Mouse (Mus musculus) midbrain, postnatal 0 days (tissue): ENCODE results near the gene Aars2. TPM values are rescaled to one million over a fixed set of nuclear protein-coding genes. Genes with fewer than 3 reads are reported as not detected.

Source experiments
- ATAC-seq: fragments of 200-750 bp; cut with Nextera tagmentation; 2 replicates; pipeline ENCODE4 v1.8.0; 2017; ENCODE audit warnings: moderate number of reproducible peaks, mild to moderate bottlenecking, moderate TSS enrichment, moderate library complexity; ENCODE audit not compliant: low FRiP score
- DNase-seq: peaks from one replicate; pipeline ENCODE4 v3.0.0-alpha.2; 2015; ENCODE audit warnings: low spot score
- H3K27ac ChIP-seq: fragments of 300-500 bp; sonication (generic); 2 replicates; pipeline ENCODE4 v1.5.1; 2014; ENCODE audit warnings: low read depth, mild to moderate bottlenecking, low read length, mixed read lengths
- H3K27me3 ChIP-seq: fragments of 300-500 bp; sonication (generic); 2 replicates; pipeline ENCODE4 v1.6.1; 2014; ENCODE audit warnings: low read length, control low read depth, mixed read lengths; ENCODE audit not compliant: insufficient read depth
- H3K36me3 ChIP-seq: fragments of 300-500 bp; sonication (generic); 2 replicates; pipeline ENCODE4 v1.6.1; 2014; ENCODE audit warnings: low read length, control low read depth, mixed read lengths; ENCODE audit not compliant: insufficient read depth
- H3K4me1 ChIP-seq: fragments of 300-500 bp; sonication (generic); 2 replicates; pipeline ENCODE4 v1.6.1; 2014; ENCODE audit warnings: mild to moderate bottlenecking, control low read depth, antibody characterized with exemption, low read length, mixed read lengths; ENCODE audit not compliant: insufficient read depth
- H3K4me2 ChIP-seq: fragments of 300-500 bp; sonication (generic); 2 replicates; pipeline ENCODE4 v1.6.1; 2014; ENCODE audit warnings: low read depth, mild to moderate bottlenecking, low read length, mixed read lengths; ENCODE audit not compliant: poor library complexity, severe bottlenecking
- H3K4me3 ChIP-seq: fragments of 300-500 bp; sonication (generic); 2 replicates; pipeline ENCODE4 v1.5.1; 2014; ENCODE audit warnings: low read depth, mild to moderate bottlenecking, low read length, moderate library complexity
- H3K9ac ChIP-seq: fragments of 300-500 bp; sonication (generic); replicated peaks from 2 replicates; pipeline ENCODE4 v1.6.1; 2014; ENCODE audit warnings: mild to moderate bottlenecking, low read length, moderate library complexity, mixed read lengths; ENCODE audit not compliant: poor library complexity, severe bottlenecking
- H3K9me3 ChIP-seq: fragments of 300-500 bp; sonication (generic); 2 replicates; pipeline ENCODE4 v1.6.1; 2016; ENCODE audit warnings: low read length, control low read depth
- CTCF ChIP-seq: IDR thresholded peaks from 2 replicates; pipeline ENCODE4 v1.5.1; 2016; ENCODE audit warnings: antibody characterized with exemption, mild to moderate bottlenecking
- whole genome bisulfite sequencing: fragments of 180-500 bp; shearing (Covaris S2); extraction: QIAGEN DNeasy Blood & Tissue Kit; methylation state at CpG from one replicate; pipeline ENCODE4 v1.1.7; 2014; 5-methylcytosine and 5-hydroxymethylcytosine counted together
- polyA plus RNA-seq: library from polyadenylated mRNA; unstranded; fragments of >200 nt; fragmentation: Nextera tagmentation; extraction: Ambion mirVana; gene quantifications from 2 replicates; pipeline ENCODE4 v1.2.1, GENCODE M21; 2015
- total RNA-seq: library from RNA; depleted of rRNA; stranded (reverse); fragments of >200 nt; gene quantifications from 2 replicates; pipeline ENCODE4 v1.2.3, GENCODE M21; 2014

The Aars2 gene
- total and polyA plus RNA-seq, 2 experiments from 2014 or later: 13.9 to 19.8 TPM

DNA sequence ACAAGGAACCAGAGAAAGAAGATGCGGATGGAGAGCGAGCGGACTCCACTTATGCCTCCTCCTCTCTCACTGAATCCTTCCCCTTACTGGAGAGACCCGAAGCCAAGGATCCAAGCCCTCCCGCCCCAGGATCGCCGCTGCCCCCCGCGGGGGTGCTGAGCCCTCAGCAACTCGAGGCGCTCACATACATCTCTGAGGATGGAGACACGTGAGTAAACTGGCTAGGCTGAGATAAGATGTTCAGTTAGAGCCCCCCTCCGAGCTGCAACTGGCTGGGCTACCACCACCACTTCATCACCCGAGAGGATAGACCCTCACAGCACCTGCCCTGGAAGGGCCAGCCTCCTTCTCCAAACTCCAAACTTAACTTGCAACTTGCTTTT is 49.5 kb downstream of the Aars2 start:
- Histone ChIP-seq H3K9ac (peak overlapping the region; percentile 70), H3K9me3 (no peaks in the 10 kb centered on the region), H3K27ac (no peak overlapping the region), H3K4me3 (peak overlapping the region; percentile 59), H3K4me2 (peak overlapping the region; percentile 98), H3K27me3 (0 out of 2 replicates have a peak, but pooled peaks cover 6% of the 10 kb centered on the region), H3K36me3 (no peaks in the 10 kb centered on the region), H3K4me1 (peaks cover 6% of the 10 kb centered on the region; the same call in 1 of the 2 replicates)
- TF ChIP-seq CTCF: no peak
- DNase-seq (no peak), ATAC-seq (no peak)
- WGBS: 2% methylated on average over 14 of the region's 14 CpGs

DNA sequence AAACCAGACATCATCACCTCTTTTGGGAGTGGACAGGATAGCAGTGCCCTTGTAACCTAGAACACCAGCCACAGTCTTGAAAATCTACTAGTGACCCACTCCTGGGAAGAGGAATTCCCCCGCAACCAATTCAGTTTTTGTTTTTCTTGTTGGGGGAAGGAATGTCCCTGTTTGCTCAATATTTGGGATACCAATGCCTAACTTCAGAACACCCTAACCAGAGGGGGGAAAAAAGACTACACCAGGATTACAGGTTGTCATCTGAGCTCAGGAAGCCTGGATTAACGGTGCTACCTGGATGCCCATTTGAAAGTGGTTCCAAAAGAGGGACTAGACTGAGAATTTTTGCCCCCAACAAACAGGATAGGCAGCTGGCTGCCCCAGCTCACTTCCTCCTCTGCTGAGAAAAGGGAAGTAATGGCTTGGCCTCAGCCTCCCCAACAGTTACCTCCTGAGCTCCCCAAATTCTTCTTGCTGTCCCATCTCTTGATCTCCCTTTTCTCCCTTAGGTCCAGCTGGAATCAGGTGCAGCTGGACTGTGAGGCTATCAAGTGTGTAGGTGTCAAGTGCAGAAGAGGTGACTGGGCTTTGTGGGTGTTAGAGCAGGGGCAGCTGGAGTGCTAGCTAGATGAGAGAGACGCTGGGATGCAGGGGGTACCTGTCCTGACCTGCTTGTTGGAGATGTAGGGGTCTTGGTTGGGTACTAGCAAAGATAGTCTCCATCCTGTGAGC is 50.0 kb downstream of the Aars2 start:
- WGBS: 79% methylated on average over 3 of the region's 3 CpGs
- peak overlapping the region; percentile 70 for H3K9ac ChIP-seq
- H3K9me3 ChIP-seq: no peaks in the 10 kb centered on the region
- peak overlapping the region; percentile 98 for H3K4me2 ChIP-seq
- 0 out of 2 replicates have a peak, but pooled peaks cover 6% of the 10 kb centered on the region for H3K27me3 ChIP-seq
- H3K4me1 ChIP-seq: peaks cover 6% of the 10 kb centered on the region; the same call in 1 of the 2 replicates
- no peak for TF ChIP-seq CTCF
- no peak overlapping the region for H3K27ac ChIP-seq
- peak overlapping the region; percentile 59; the same call in 1 of the 2 replicates for H3K4me3 ChIP-seq
- ATAC-seq (no peak), DNase-seq (no peak)
- no peaks in the 10 kb centered on the region for H3K36me3 ChIP-seq

GRCm38 (mm10) chr17:45557246-45557824 is 50.7 kb downstream of the Aars2 start:
- H3K27me3 ChIP-seq: 0 out of 2 replicates have a peak, but pooled peaks cover 6% of the 10 kb centered on the region
- ATAC-seq: no peak
- no peaks in the 10 kb centered on the region for H3K9me3 ChIP-seq
- DNase-seq: no peak
- no peak overlapping the region for H3K9ac ChIP-seq
- H3K36me3 ChIP-seq: no peaks in the 10 kb centered on the region
- H3K4me1 ChIP-seq: peaks cover 3% of the 10 kb centered on the region; the same call in 1 of the 2 replicates
- H3K27ac ChIP-seq: no peak overlapping the region
- 67% methylated on average over 7 of the region's 7 CpGs for WGBS
- TF ChIP-seq CTCF: no peak
- H3K4me3 ChIP-seq: no peak overlapping the region
- no peak overlapping the region for H3K4me2 ChIP-seq

DNA sequence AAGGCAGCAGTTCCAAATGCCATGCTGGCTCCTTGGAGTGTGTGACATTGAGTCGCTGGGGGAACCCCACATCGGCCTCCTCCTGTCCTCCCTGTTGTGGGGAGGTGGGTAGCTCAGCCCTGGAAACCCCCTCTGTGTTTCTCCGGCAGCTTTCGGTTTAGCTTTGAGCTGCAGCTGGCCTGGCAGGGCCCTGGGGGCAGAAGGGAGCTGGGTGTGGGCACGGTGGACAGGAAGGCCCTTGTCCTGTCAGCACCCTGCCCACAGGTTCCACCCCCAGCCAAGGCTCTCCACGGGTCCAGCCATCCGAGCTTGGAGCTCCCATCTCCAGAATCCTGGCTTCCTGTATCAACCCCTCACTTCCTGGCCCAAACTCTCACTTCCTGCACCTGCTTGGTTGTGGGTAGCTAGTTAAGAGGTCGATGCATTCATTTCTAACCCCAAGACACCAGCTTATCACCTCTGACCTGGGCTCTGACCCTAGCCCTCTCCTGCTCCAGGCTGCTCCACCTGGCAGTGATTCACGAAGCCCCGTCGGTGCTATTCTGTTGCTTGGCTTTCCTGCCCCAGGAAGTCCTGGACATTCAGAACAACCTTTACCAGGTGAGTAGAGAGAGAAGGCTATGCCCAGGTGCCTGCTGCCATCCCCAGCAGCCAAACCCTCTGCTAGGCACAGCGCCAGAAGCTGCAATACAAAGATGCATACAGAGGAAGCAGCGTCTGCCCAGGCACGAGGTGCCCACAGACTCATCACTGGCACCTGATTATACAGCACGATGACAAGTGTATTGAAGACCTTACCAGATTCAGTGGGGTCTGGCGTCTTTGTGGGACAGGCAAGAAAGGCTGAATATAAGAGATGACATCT is 51.6 kb downstream of the Aars2 start:
- ATAC-seq (no peak), DNase-seq (no peak)
- H3K27ac ChIP-seq: no peak overlapping the region
- no peak overlapping the region for H3K9ac ChIP-seq
- no peak overlapping the region for H3K4me2 ChIP-seq
- no peak overlapping the region for H3K4me3 ChIP-seq
- no peaks in the 10 kb centered on the region for H3K36me3 ChIP-seq
- no peaks in the 10 kb centered on the region for H3K9me3 ChIP-seq
- TF ChIP-seq CTCF: no peak
- 0 out of 2 replicates have a peak, but pooled peaks cover 6% of the 10 kb centered on the region for H3K27me3 ChIP-seq
- WGBS: 72% methylated on average over 16 of the region's 16 CpGs
- peaks cover 3% of the 10 kb centered on the region; the same call in 1 of the 2 replicates for H3K4me1 ChIP-seq

- 0 out of 2 replicates have a peak, but pooled peaks cover 6% of the 10 kb centered on the region for H3K27me3 ChIP-seq
- H3K27ac ChIP-seq: no peak overlapping the region
- DNase-seq: no peak
- no peaks in the 10 kb centered on the region for H3K36me3 ChIP-seq
- no peaks in the 10 kb centered on the region for H3K9me3 ChIP-seq
- ATAC-seq: no peak
- no peak overlapping the region for H3K9ac ChIP-seq
- peaks cover 8% of the 10 kb centered on the region; the same call in 1 of the 2 replicates for H3K4me1 ChIP-seq
- H3K4me3 ChIP-seq: no peak overlapping the region
- no peak for TF ChIP-seq CTCF
- 89% methylated on average over 15 of the region's 15 CpGs for WGBS
- H3K4me2 ChIP-seq: no peak overlapping the region
These were observed 53.3 kb downstream of the Aars2 start for GRCm38 (mm10) chr17:45559732-45560525.
